Mouse (Mus musculus) myocyte (in vitro differentiated cells): ENCODE data around the gene 1700019N19Rik.

Experiments
- CEBPB ChIP-seq: IDR thresholded peaks from 2 replicates; pipeline ENCODE4 v1.6.1; 2011; ENCODE audit warnings: mild to moderate bottlenecking, moderate library complexity; ENCODE audit not compliant: poor library complexity, insufficient read depth, severe bottlenecking
- POLR2A ChIP-seq: IDR thresholded peaks from one replicate; pipeline ENCODE4 v1.6.1; 2011; ENCODE audit warnings: low read depth, mild to moderate bottlenecking, control low read depth, moderate library complexity; ENCODE audit not compliant: insufficient read length
- TCF12 ChIP-seq: IDR thresholded peaks from one replicate; pipeline ENCODE4 v1.6.1; 2011; ENCODE audit warnings: mild to moderate bottlenecking, control low read depth; ENCODE audit not compliant: poor library complexity, insufficient read depth, severe bottlenecking
- TCF3 ChIP-seq: IDR thresholded peaks from one replicate; pipeline ENCODE4 v1.6.1; 2011; ENCODE audit warnings: low read depth, control low read depth; ENCODE audit not compliant: insufficient read length
- USF1 ChIP-seq: IDR thresholded peaks from one replicate; pipeline ENCODE4 v1.6.1; 2011; ENCODE audit warnings: low read depth, mild to moderate bottlenecking, control low read depth, moderate library complexity

GRCm38 (mm10) chr19:58830182-58830581 lies 35.9 kb upstream of the 1700019N19Rik start:
- no peak for TF ChIP-seq CEBPB
- no peak for TF ChIP-seq POLR2A
- no peak for TF ChIP-seq TCF12
- TF ChIP-seq TCF3: no peak
- TF ChIP-seq USF1: no peak
